Mouse (Mus musculus) kidney, embryonic 15.5 days (tissue): Measurements from ENCODE around the gene Ypel4. TPM values are rescaled to one million over a fixed set of nuclear protein-coding genes. Genes with fewer than 3 reads are reported as not detected.

Experiments used
- ATAC-seq: fragments of 200-750 bp; cut with Nextera tagmentation; replicated peaks from 2 replicates; pipeline ENCODE4 v1.8.0; 2017; ENCODE audit warnings: moderate TSS enrichment; ENCODE audit not compliant: low FRiP score
- H3K27ac ChIP-seq: fragments of 300-500 bp; sonication (generic); 2 replicates; pipeline ENCODE4 v1.5.1; 2015; ENCODE audit warnings: mild to moderate bottlenecking, inconsistent platforms
- H3K27me3 ChIP-seq: fragments of 300-500 bp; sonication (generic); 2 replicates; pipeline ENCODE4 v1.6.1; 2015; ENCODE audit warnings: inconsistent platforms
- H3K36me3 ChIP-seq: fragments of 300-500 bp; sonication (generic); 2 replicates; pipeline ENCODE4 v1.6.1; 2015; ENCODE audit warnings: inconsistent platforms
- H3K4me1 ChIP-seq: fragments of 300-500 bp; sonication (generic); 2 replicates; pipeline ENCODE4 v1.6.1; 2015; ENCODE audit warnings: inconsistent platforms
- H3K4me2 ChIP-seq: fragments of 300-500 bp; sonication (generic); 2 replicates; pipeline ENCODE4 v1.6.1; 2015; ENCODE audit warnings: moderate library complexity, mild to moderate bottlenecking, inconsistent platforms
- H3K4me3 ChIP-seq: fragments of 300-500 bp; sonication (generic); replicated peaks from 2 replicates; pipeline ENCODE4 v1.5.1; 2015; ENCODE audit warnings: mild to moderate bottlenecking, inconsistent platforms
- H3K9ac ChIP-seq: fragments of 300-500 bp; sonication (generic); 2 replicates; pipeline ENCODE4 v1.6.1; 2015; ENCODE audit warnings: mild to moderate bottlenecking, inconsistent platforms
- H3K9me3 ChIP-seq: fragments of 300-500 bp; sonication (generic); replicated peaks from 2 replicates; pipeline ENCODE4 v1.6.1; 2016; ENCODE audit warnings: inconsistent platforms
- WGBS: fragments of 180-500 bp; shearing (Covaris S2); methylation state at CpG from one replicate; pipeline ENCODE4 v1.1.7; 2015; ENCODE audit warnings: mixed read lengths; 5-methylcytosine and 5-hydroxymethylcytosine counted together
- polyA plus RNA-seq: library from polyadenylated mRNA; unstranded; fragments of >200 nt; fragmentation: Nextera tagmentation; extraction: Ambion mirVana; gene quantifications from 2 replicates; pipeline ENCODE4 v1.2.1, GENCODE M21; 2015

The Ypel4 gene
- polyA plus RNA-seq = 8.7 and 9.4 TPM in 2 replicates

DNA sequence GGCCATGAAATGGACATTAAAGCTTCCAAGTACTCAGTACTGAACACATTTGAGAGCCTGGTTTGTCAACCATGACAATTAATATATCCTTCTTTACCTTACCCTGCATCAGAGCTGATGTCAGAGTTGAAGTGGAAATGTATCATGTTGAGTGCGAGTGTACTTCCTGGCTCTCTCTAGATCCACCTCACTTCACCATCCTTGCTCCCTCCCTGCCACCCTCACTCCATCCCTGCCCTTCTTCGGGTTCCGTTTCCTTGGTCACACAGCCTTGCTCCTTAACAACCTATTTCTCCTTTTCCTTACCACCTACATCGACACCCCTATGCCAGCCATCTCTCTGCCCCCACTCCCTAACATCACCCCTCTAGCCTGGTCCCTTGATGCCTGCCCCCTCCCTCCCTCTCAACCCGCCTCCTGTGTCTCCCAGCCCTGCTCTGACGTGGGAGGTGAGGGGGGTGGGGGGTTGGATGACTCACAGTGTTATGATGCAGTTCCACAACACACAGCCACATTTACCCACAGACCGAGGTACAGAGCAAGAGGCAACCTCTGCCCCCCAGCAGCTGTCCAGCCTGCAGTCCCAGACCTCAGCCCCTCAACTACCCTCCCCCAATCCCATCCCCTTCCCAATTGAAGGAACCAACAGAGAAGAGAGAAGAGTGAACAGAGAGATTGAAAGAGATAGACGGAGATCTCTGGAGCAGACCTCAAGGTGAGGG lies at the start of gene Ypel4:
Gene Ypel4, plus strand, starts transcription at position 480 of the 722 bp plus-strand sequence.
- Histone ChIP-seq H3K4me1 (peaks cover 57% of the 10 kb centered on the region), H3K27ac (peak within 1 kb of the TSS; percentile 25; the same call in 1 of the 2 replicates), H3K9me3 (no peaks in the 10 kb centered on the region), H3K27me3 (no peaks in the 10 kb centered on the region), H3K36me3 (no peaks in the 10 kb centered on the region), H3K4me2 (peak within 1 kb of the TSS; percentile 72), H3K4me3 (peak within 1 kb of the TSS; percentile 47), H3K9ac (peak within 1 kb of the TSS; percentile 50)
- ATAC-seq = peak; percentile 33
- WGBS = 1% methylated on average over 8 of the region's 8 CpGs

- Histone ChIP-seq H3K27ac (no peak overlapping the region), H3K4me1 (no peaks in the 10 kb centered on the region), H3K9me3 (no peaks in the 10 kb centered on the region), H3K4me2 (no peak overlapping the region), H3K4me3 (no peak overlapping the region), H3K27me3 (no peaks in the 10 kb centered on the region), H3K36me3 (peaks cover 88% of the 10 kb centered on the region), H3K9ac (no peak overlapping the region)
- no peak for ATAC-seq
- WGBS = 82% methylated on average over 2 of the region's 2 CpGs
Observed at GRCm38 (mm10) chr2:84688080-84688844, 45.6 kb upstream of the Ypel4 start.

GRCm38 (mm10) chr2:84690050-84690449 lies 43.8 kb upstream of the Ypel4 start:
- no peak overlapping the region for H3K4me3 ChIP-seq
- 92% methylated on average over 12 of the region's 12 CpGs for WGBS
- ATAC-seq = no peak
- no peaks in the 10 kb centered on the region for H3K27me3 ChIP-seq
- no peaks in the 10 kb centered on the region for H3K4me1 ChIP-seq
- peaks cover 93% of the 10 kb centered on the region for H3K36me3 ChIP-seq
- no peak overlapping the region for H3K4me2 ChIP-seq
- no peaks in the 10 kb centered on the region for H3K9me3 ChIP-seq
- H3K27ac ChIP-seq = no peak overlapping the region
- no peak overlapping the region for H3K9ac ChIP-seq

- Histone ChIP-seq H3K4me2 (no peak overlapping the region), H3K4me1 (no peaks in the 10 kb centered on the region), H3K9me3 (no peaks in the 10 kb centered on the region), H3K9ac (no peak overlapping the region), H3K27me3 (no peaks in the 10 kb centered on the region), H3K4me3 (no peak overlapping the region), H3K36me3 (peaks cover 92% of the 10 kb centered on the region), H3K27ac (no peak overlapping the region)
- 88% methylated on average over 5 of the region's 5 CpGs for WGBS
- no peak for ATAC-seq
Observed at GRCm38 (mm10) chr2:84695007-84695695, 38.7 kb upstream of the Ypel4 start.

DNA sequence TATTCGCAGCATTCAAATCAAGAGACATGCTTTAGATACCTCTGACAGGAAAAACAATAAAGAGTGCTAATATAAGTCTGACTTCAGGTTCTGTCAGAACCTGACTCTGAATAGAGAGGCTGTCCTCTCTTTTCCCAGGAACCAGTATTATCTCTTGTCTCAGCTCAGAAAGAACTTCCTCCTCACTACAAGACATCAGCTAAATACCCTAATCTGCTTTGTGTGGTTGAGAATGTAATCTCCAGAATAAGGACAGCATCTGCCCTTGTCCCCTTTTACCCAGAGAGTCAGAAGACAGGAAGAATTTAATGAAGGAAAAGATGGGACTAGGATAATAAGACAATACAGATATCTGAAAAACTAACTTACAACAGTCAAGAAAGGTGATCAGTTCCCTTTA lies 30.4 kb upstream of the Ypel4 start:
- Histone ChIP-seq H3K27me3 (no peaks in the 10 kb centered on the region), H3K9me3 (no peaks in the 10 kb centered on the region), H3K4me3 (no peak overlapping the region), H3K4me1 (peaks cover 15% of the 10 kb centered on the region; the same call in 1 of the 2 replicates), H3K4me2 (no peak overlapping the region), H3K27ac (no peak overlapping the region), H3K36me3 (peaks cover 73% of the 10 kb centered on the region), H3K9ac (no peak overlapping the region)
- ATAC-seq = no peak
- WGBS = 98% methylated on average over 1 of the region's 1 CpGs

- H3K4me2 ChIP-seq = no peak overlapping the region
- peaks cover 72% of the 10 kb centered on the region for H3K36me3 ChIP-seq
- H3K27ac ChIP-seq = peak overlapping the region; percentile 54; the same call in 1 of the 2 replicates
- no peaks in the 10 kb centered on the region for H3K9me3 ChIP-seq
- WGBS = 62% methylated on average over 5 of the region's 5 CpGs
- H3K4me1 ChIP-seq = peaks cover 16% of the 10 kb centered on the region; the same call in 1 of the 2 replicates
- ATAC-seq = peak; percentile 80
- H3K9ac ChIP-seq = no peak overlapping the region
- no peak overlapping the region for H3K4me3 ChIP-seq
- no peaks in the 10 kb centered on the region for H3K27me3 ChIP-seq
Observed at GRCm38 (mm10) chr2:84704329-84704728, 29.5 kb upstream of the Ypel4 start.

DNA sequence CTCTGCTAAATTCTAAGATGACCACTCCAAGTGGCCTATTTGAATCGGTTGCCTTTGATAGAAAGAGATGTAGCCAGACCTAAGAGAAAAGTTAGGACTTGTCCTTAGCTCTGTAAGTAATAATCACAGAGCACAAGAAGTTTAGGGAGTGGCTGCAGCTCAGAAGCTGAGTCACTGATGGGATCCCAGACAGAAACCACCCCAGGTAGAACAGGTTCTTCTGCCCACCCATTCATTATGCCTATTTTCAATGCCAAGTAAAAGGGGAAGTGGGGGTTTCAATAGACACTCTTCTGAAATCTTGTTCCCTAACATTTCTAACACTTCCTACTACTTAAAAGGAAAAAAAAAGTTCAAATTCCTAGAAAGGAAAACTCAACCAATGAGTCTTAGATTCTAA lies 28.6 kb upstream of the Ypel4 start:
- Histone ChIP-seq H3K4me2 (no peak overlapping the region), H3K9me3 (no peaks in the 10 kb centered on the region), H3K9ac (no peak overlapping the region), H3K4me3 (no peak overlapping the region), H3K27ac (0 out of 2 replicates have a peak overlapping the region, but pooled peaks have one; percentile 23), H3K36me3 (peaks cover 72% of the 10 kb centered on the region), H3K4me1 (peaks cover 16% of the 10 kb centered on the region; the same call in 1 of the 2 replicates), H3K27me3 (no peaks in the 10 kb centered on the region)
- WGBS = 86% methylated on average over 1 of the region's 1 CpGs
- no peak for ATAC-seq

DNA sequence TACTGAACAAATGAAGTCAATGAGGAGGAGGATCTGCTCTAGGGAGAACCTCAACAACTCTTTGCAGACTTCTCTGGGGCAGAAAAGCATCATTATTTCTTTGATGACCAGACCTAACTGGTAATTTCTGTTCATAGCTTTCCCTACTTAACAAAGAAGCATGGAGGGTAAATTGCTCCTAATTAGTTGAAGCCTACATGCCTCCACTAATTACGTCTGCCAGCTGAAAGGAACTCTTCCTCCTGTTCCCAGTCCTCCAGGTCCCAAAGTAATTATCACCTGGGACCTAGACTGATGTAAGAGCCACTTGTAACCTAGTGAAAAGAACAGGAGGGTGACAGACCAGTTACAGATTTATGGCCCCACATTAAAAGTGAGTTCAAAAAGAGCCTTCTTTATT lies 26.3 kb upstream of the Ypel4 start:
- Histone ChIP-seq H3K9ac (no peak overlapping the region), H3K9me3 (no peaks in the 10 kb centered on the region), H3K4me1 (peaks cover 17% of the 10 kb centered on the region), H3K36me3 (peaks cover 66% of the 10 kb centered on the region), H3K27ac (no peak overlapping the region), H3K4me3 (no peak overlapping the region), H3K4me2 (no peak overlapping the region), H3K27me3 (no peaks in the 10 kb centered on the region)
- ATAC-seq = no peak
- WGBS = 44% methylated on average over 1 of the region's 1 CpGs

- Histone ChIP-seq H3K4me3 (no peak overlapping the region), H3K9ac (no peak overlapping the region), H3K36me3 (peaks cover 42% of the 10 kb centered on the region), H3K27me3 (no peaks in the 10 kb centered on the region), H3K9me3 (no peaks in the 10 kb centered on the region), H3K4me2 (no peak overlapping the region), H3K4me1 (peaks cover 31% of the 10 kb centered on the region), H3K27ac (no peak overlapping the region)
- WGBS = 85% methylated on average over 2 of the region's 2 CpGs
- no peak for ATAC-seq
Observed at GRCm38 (mm10) chr2:84711898-84712297, 22.0 kb upstream of the Ypel4 start.

DNA sequence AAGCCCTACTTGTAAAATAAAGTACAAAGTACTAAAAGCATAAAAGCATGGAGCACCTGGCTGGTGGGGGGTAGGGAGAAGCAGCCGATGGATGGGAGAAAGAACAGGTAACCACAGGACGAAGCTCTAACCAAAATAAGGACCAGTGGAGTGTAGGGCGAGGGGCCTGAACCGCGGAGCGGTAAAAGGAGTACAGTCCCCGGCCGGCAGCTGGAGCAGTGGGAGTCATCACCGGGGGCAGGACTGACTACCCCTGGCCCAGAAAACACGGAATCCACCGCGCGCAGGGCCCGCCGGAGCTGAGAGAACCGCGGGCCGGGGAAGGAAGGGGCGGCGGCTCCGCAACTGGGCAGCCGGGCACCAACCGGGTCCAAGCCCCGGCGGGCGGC lies 19.4 kb upstream of the Ypel4 start:
- H3K27ac ChIP-seq = peak overlapping the region; percentile 98
- H3K4me2 ChIP-seq = peak overlapping the region; percentile 82
- no peak; the same call in 1 of the 2 replicates for ATAC-seq
- peaks cover 18% of the 10 kb centered on the region for H3K4me1 ChIP-seq
- no peaks in the 10 kb centered on the region for H3K27me3 ChIP-seq
- H3K9me3 ChIP-seq = no peaks in the 10 kb centered on the region
- H3K4me3 ChIP-seq = peak overlapping the region; percentile 97
- 0% methylated on average over 23 of the region's 26 CpGs for WGBS
- peaks cover 18% of the 10 kb centered on the region for H3K36me3 ChIP-seq
- peak overlapping the region; percentile 96 for H3K9ac ChIP-seq

GRCm38 (mm10) chr2:84714811-84715561 lies 18.9 kb upstream of the Ypel4 start, which contains the start of gene Zdhhc5:
TSS of gene Zdhhc5 (minus strand) at chr2:84715180.
- peak within 1 kb of the TSS; percentile 97 for H3K4me3 ChIP-seq
- H3K9me3 ChIP-seq = no peaks in the 10 kb centered on the region
- H3K4me2 ChIP-seq = peak within 1 kb of the TSS; percentile 82
- peak within 1 kb of the TSS; percentile 98 for H3K27ac ChIP-seq
- peaks cover 13% of the 10 kb centered on the region for H3K36me3 ChIP-seq
- H3K4me1 ChIP-seq = peaks cover 18% of the 10 kb centered on the region
- H3K27me3 ChIP-seq = no peaks in the 10 kb centered on the region
- under 1% methylated on average over 107 of the region's 107 CpGs for WGBS
- peak; percentile 98 for ATAC-seq
- H3K9ac ChIP-seq = peak within 1 kb of the TSS; percentile 96
